Mouse (Mus musculus) granulocyte monocyte progenitor cell, adult 5-6 weeks (primary cell): Measurements from ENCODE around the gene Zfp979. TPM values are rescaled to one million over a fixed set of nuclear protein-coding genes. Genes with fewer than 3 reads are reported as not detected.
"Not testable (repeated sequence)": the region's sequence is repeated elsewhere in the genome, so short reads cannot be mapped to it uniquely, and the experiment has no call there.

Source experiments
- ATAC-seq: replicated peaks from 2 replicates; pipeline ENCODE4 v1.8.0; 2016; ENCODE audit warnings: mild to moderate bottlenecking, moderate TSS enrichment, inconsistent platforms; ENCODE audit not compliant: poor library complexity, severe bottlenecking
- total RNA-seq, 2 experiments: library from RNA; stranded (forward) in 1 of 2; stranded (reverse) in 1 of 2; fragments of 200-712, 200-1000 nt in 1 of 2; fragments of >200 nt in 1 of 2; fragmentation: Nextera tagmentation in 1 of 2; gene quantifications; 2 replicates each; pipeline ENCODE4 v1.2.3; 2014 to 2017

The Zfp979 gene
- 2.9 and 5.4 TPM in 2 replicates for total RNA-seq (2014; fragmentation: Nextera tagmentation)
- 3.5 and 4.7 TPM in 2 replicates for total RNA-seq (2017)

- ATAC-seq, result not testable (repeated sequence)
These were observed at the start of gene Zfp979 for GRCm38 (mm10) chr4:147642413-147642812. TSS of gene Zfp979 (minus strand) at chr4:147642513.

DNA sequence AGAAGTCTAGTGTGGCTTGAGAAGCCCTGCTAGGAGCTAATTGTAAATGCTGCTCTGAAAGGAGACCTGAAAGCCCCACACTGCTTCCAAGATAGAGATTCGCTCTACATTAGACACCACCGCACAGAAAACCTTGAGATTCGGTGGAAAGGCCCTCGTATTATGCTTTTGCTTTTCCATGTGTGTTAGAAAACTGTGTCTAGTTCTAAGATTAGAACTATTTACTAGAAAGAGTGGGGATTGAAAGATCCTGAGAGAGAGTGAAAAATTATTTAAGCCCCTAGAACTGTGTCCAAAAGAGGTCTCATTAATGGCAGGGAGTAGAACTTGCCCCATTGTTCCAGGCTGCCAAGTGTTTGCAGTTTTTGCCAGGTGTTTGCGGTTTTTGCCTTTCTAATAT, 12.9 kb upstream of the Zfp979 start:
- not testable (repeated sequence) for ATAC-seq

DNA sequence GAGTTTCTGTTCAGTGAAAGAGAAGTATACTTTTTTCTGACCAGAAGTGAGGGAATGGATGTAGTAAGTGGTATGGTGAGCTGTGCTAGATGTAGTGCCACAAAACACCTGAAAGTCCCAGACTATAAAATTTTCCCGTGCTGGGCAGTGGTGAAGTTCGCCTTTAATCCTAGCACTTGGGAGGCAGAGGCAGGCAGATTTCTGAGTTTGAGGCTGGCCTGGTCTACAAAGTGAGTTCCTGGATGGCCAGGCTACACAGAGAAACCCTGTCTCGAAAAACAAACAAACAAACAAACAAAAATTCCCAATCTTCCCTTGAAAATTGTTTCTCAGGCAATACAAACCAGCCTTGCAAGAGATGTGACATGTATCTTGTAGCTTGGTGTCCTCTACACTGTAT, 5.1 kb upstream of the Zfp979 start:
- ATAC-seq, result not testable (repeated sequence)

DNA sequence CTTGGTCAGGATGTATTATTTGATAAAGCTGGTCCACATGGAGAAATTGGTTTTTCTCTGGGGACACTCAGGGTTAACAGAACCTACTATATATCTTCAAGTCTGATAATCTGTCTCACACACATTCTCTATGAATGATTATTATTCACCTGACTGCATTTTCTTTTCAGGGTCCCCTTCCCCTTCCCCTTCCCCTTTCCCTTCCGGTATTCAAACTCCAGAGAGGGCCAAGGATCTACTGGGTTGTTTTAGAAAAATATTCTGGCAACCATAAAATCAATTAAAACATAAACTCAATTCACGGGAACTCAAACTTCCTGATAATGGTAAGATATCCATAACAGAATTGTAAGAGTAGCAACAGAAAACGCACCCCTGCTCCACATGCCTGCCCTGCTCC, 381 bp downstream of the Zfp979 start:
- ATAC-seq, result not testable (repeated sequence)

- peak; percentile 27 for ATAC-seq
These were observed 8.5 kb downstream of the Zfp979 start for GRCm38 (mm10) chr4:147633818-147634262.

GRCm38 (mm10) chr4:147606511-147606910, 35.8 kb downstream of the Zfp979 start:
- ATAC-seq, result not testable (repeated sequence)

DNA sequence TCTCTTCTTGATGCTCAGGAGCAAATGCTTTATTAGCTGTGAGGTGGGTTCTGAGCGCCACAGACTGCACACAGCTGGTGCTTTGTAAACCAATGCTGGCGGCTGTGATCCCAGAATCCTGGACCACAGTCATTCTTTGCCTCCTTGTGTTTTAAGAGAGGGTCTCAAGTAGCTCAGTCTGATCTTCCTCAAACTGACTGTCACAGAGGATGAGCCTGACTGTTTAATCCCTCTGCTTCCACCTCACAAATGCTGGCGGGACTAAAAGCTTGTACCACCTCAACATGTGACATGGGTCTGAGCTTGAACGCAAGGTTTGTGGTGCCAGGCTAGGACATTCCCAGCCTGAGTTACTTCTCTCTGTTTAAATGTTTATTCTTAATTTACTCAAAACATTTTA, 36.8 kb downstream of the Zfp979 start:
- ATAC-seq, result no peak

- no peak for ATAC-seq
These were observed 38.5 kb downstream of the Zfp979 start for GRCm38 (mm10) chr4:147603806-147604205.

- no peak for ATAC-seq
These were observed 40.4 kb downstream of the Zfp979 start for GRCm38 (mm10) chr4:147601881-147602280.

DNA sequence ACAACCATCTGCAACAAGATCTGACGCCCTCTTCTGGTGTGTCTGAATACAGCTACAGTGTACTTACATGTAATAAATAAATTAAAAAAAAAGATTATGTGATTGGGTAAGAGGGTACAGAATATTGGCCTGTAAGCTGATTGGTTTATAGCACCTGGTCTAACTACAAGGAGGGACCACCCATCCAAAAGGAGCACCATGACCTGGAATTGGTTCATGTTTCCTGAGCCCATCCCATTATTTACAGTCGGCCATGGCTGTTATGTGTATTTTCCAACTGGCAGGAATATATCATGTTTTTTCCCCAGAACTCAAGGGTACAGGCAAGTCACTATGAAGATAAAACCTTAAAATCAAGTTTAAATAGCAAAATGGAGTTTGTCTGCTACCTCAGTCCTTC, 43.5 kb downstream of the Zfp979 start:
- ATAC-seq, result no peak

GRCm38 (mm10) chr4:147597685-147598084, 44.6 kb downstream of the Zfp979 start:
- no peak for ATAC-seq

GRCm38 (mm10) chr4:147594630-147595029, 47.7 kb downstream of the Zfp979 start:
- ATAC-seq, result not testable (repeated sequence)

DNA sequence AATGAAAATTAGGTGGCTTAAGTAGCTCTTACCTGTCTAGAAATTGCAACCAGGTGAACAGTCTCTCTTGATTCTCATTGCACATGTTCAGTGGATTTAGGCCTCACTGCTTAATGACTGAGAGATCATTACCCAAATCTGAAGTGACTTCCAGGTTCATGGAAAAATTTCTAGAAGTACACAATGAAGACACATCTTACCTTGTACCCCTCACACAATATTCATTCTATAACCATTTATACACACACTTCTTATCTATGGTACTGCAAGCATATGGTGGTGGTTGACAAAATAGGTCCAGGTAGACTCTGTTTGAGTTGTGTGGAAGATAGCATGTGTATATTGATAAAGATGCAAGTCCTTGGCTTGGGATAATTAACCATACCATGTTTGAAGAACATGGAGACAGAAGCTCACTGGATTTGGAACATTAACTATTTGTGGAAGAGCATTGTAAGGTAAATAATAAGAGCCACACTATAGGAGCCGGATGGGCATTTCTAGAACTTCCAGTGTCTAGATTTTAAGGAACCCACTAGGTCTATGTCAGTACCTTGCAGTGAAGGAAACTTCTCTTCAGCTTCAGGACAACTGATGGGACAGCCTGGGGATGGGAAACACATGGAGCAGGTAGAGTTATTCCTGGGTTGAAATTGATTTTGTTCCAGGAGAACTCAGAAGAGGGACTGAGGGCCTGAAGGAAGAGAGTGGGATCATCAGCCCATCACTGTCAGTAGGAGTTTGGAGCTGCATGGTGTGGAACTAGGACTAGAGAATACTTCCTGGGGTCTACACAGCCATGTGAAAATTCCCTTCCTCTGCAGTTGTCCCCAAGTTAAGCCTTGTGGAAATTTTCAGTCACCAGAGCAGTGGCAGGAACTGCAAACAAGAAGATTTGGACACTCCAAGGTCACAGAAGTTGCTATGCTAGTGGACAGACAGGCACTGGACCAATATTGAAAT, 55.5 kb downstream of the Zfp979 start:
- ATAC-seq, result no peak

DNA sequence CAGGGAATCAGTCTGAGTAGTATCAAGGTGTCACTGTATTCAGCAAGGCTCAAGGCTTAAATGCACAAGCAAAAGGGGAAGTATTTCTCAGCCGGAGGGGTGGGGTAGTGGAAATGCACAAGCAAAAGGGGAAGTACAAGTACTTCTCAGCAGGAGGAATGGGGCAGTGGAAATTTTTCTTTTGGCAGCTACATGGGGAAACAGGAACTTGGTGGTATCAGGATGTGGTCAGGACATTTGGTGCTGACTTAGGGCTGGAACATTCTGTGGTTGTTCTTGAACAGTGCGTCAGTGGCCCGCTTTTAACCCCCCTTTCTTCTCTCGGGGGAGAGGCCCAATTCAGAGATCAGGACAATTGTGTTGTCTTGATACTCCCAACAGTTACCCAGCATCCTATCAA, 62.9 kb downstream of the Zfp979 start:
- ATAC-seq, result peak; percentile 67

GRCm38 (mm10) chr4:147571156-147571555, 71.2 kb downstream of the Zfp979 start:
- not testable (repeated sequence) for ATAC-seq

- no peak for ATAC-seq
These were observed 76.7 kb downstream of the Zfp979 start for GRCm38 (mm10) chr4:147565426-147566220.

Other genes with a start within 250 kb of the Zfp979 start
- 9.9 and 13.5 TPM in 2 replicates for gene Zfp982, start 150.1 kb downstream of the Zfp979 start, total RNA-seq (2014; fragmentation: Nextera tagmentation)
- gene Zfp982, start 150.1 kb downstream of the Zfp979 start, total RNA-seq (2017), result 13.1 and 15.3 TPM in 2 replicates
- gene Gm16503, start 102.3 kb downstream of the Zfp979 start, total RNA-seq (2014; fragmentation: Nextera tagmentation), result 0.26 and 2.7 TPM in 2 replicates
- 0.13 and 0.36 TPM in 2 replicates for gene Gm16503, start 102.3 kb downstream of the Zfp979 start, total RNA-seq (2017)
- gene Zfp985, start 89.2 kb downstream of the Zfp979 start, total RNA-seq (2014; fragmentation: Nextera tagmentation), result 0.49 and 0.64 TPM in 2 replicates
- gene Zfp985, start 89.2 kb downstream of the Zfp979 start, total RNA-seq (2017), result 0.36 TPM in 1 of 2 replicates, not detected in the other
- gene Zfp534, start 60.0 kb upstream of the Zfp979 start, total RNA-seq (2014; fragmentation: Nextera tagmentation), result 0.34 TPM in 1 of 2 replicates, not detected in the other
- not detected in 2 replicates for gene Zfp534, start 60.0 kb upstream of the Zfp979 start, total RNA-seq (2017)
- 30.4 and 34.9 TPM in 2 replicates for gene Zfp984, start 167.3 kb upstream of the Zfp979 start, total RNA-seq (2014; fragmentation: Nextera tagmentation)
- 31.6 and 37.0 TPM in 2 replicates for gene Zfp984, start 167.3 kb upstream of the Zfp979 start, total RNA-seq (2017)
- gene Zfp933, start 205.9 kb upstream of the Zfp979 start, total RNA-seq (2014; fragmentation: Nextera tagmentation), result 15.2 and 18.2 TPM in 2 replicates
- gene Zfp933, start 205.9 kb upstream of the Zfp979 start, total RNA-seq (2017), result 8.5 and 10.4 TPM in 2 replicates
- gene Miip, start 226.3 kb upstream of the Zfp979 start, total RNA-seq (2014; fragmentation: Nextera tagmentation), result 45.9 and 58.8 TPM in 2 replicates
- gene Miip, start 226.3 kb upstream of the Zfp979 start, total RNA-seq (2017), result 33.8 and 36.0 TPM in 2 replicates
- 7.1 TPM in 1 of 2 replicates, not detected in the other for gene Fv1, start 226.5 kb upstream of the Zfp979 start, total RNA-seq (2014; fragmentation: Nextera tagmentation)
- gene Fv1, start 226.5 kb upstream of the Zfp979 start, total RNA-seq (2017), result 13.5 and 16.2 TPM in 2 replicates